Comparison of ENCODE assay signal across 10 mouse cellular contexts in genomic region chr2:92330840-92331239, GRCm38 (mm10). TPM values are rescaled to one million over a fixed set of nuclear protein-coding genes. Genes with fewer than 3 reads are reported as not detected.
DNase-seq lines count a peak whose midpoint lies in the region; ATAC-seq and TF ChIP-seq lines count a peak whose summit lies in the region.
"Had no signal": no experiment of that assay in that cellular context is flagged by ENCODE, and none has a peak within 500 bp of the region (broad histone marks: within the 10 kb centered on the region; RNA-seq: fewer than 3 reads in every experiment).

No protein-coding gene starts in this region.

- ATAC-seq in kidney, embryonic 15.5 days (replicated peaks; ENCODE audit: low FRiP score), result no peak

- no peak overlapping the region for H3K4me3 ChIP-seq in kidney, adult 2 months (ENCODE audit: insufficient read depth, low read depth, low read length)
- H3K4me3 ChIP-seq in kidney, embryonic 15.5 days (replicated peaks), result no peak overlapping the region
- H3K4me3 ChIP-seq in cerebellum, adult 2 months (replicated peaks; ENCODE audit: insufficient read depth, low read depth, low read length), result no peak overlapping the region
- H3K4me3 ChIP-seq: myocyte had no signal

- H3K27me3 ChIP-seq in kidney, adult 2 months (replicated peaks; ENCODE audit: control insufficient read depth, insufficient read depth, low read length), result no peaks in the 10 kb centered on the region
- H3K27me3 ChIP-seq in kidney, embryonic 15.5 days, result no peaks in the 10 kb centered on the region
- H3K27me3 ChIP-seq in cerebellum, adult 2 months (ENCODE audit: control insufficient read depth, insufficient read depth, low read length), result no peaks in the 10 kb centered on the region

- peak; percentile 53 for TF ChIP-seq CTCF in kidney, adult 2 months (conservative IDR thresholded peaks at IDR 0.05; ENCODE audit: insufficient read depth, insufficient read length, low read depth, low read length)
- peak; percentile 58 for TF ChIP-seq CTCF in cerebellum, adult 2 months (IDR thresholded peaks at IDR 0.05; ENCODE audit: borderline replicate concordance, insufficient read depth, low read depth, low read length)

- no peak overlapping the region for H3K9ac ChIP-seq in kidney, embryonic 15.5 days

- DNase-seq in kidney, adult 2 months, result peak; percentile 42
- peak; percentile 74 for DNase-seq in 416B (ENCODE audit: low read depth)
- peak; percentile 4 to 13 for DNase-seq in CD8-positive naive resting alpha-beta T cell, adult 2 months (ENCODE audit: low read depth in 2 of 2, low spot score in 2 of 2)
- DNase-seq in cerebellum, adult 2 months, result peak in 1 of 2 experiments; percentile 49
- DNase-seq in left cerebral cortex, postnatal 25 days (ENCODE audit: low spot score in 2 of 2), result peak; percentile 42 to 63
- peak; percentile 37 for DNase-seq in right cerebral cortex, postnatal 25 days
- no peak for DNase-seq in urinary bladder, postnatal 10 days (ENCODE audit: low spot score)

- H3K4me2 ChIP-seq in kidney, embryonic 15.5 days, result no peak overlapping the region

- no peaks in the 10 kb centered on the region; the same call in 1 of the 2 replicates for H3K36me3 ChIP-seq in kidney, adult 2 months (ENCODE audit: control insufficient read depth, insufficient read depth, low read length)
- peaks cover 91% of the 10 kb centered on the region for H3K36me3 ChIP-seq in kidney, embryonic 15.5 days

- no peak overlapping the region for H3K27ac ChIP-seq in kidney, adult 2 months (ENCODE audit: insufficient read depth, low read depth, low read length)
- no peak overlapping the region for H3K27ac ChIP-seq in kidney, embryonic 15.5 days
- peak overlapping the region; percentile 56; the same call in 1 of the 2 replicates for H3K27ac ChIP-seq in cerebellum, adult 2 months (ENCODE audit: insufficient read depth, low read length)

- 53% methylated on average over 2 of the region's 2 CpGs for WGBS in kidney, adult 2 months
- 63% methylated on average over 2 of the region's 2 CpGs for WGBS in kidney, embryonic 15.5 days
- 51% methylated on average over 2 of the region's 2 CpGs for WGBS in cerebellum, adult 2 months

- no peak for TF ChIP-seq POLR2A in kidney, adult 2 months (IDR thresholded peaks at IDR 0.05; ENCODE audit: low read depth, low read length)
- no peak for TF ChIP-seq POLR2A in cerebellum, adult 2 months (IDR thresholded peaks at IDR 0.05; ENCODE audit: borderline replicate concordance, insufficient read depth, low read length)

- intact Hi-C loops in left cerebral cortex, postnatal 25 days (cut with DNase I), result loop anchor here (2.0 to 10.0 kb wide), 2 partner anchors 34 to 336 kb away; no protein-coding TSS in a partner anchor

- H3K4me1 ChIP-seq in kidney, adult 2 months (ENCODE audit: control insufficient read depth, insufficient read depth, low read length), result no peaks in the 10 kb centered on the region
- no peaks in the 10 kb centered on the region for H3K4me1 ChIP-seq in kidney, embryonic 15.5 days
- H3K4me1 ChIP-seq in cerebellum, adult 2 months (ENCODE audit: control insufficient read depth, insufficient read depth, low read length), result no peaks in the 10 kb centered on the region

- no peaks in the 10 kb centered on the region for H3K9me3 ChIP-seq in kidney, embryonic 15.5 days (replicated peaks)

RNA-seq across cellular contexts. Expression of gene Pex16, which starts 43.6 kb away (rescaled TPM):
- polyA plus RNA-seq in kidney, adult 2 months (2012; rRNA removed), result 81.9 and 92.5 TPM in 2 replicates
- 24.7 and 29.5 TPM in 2 replicates for polyA plus RNA-seq in kidney, embryonic 15.5 days (2015; fragmentation: Nextera tagmentation; extraction: Ambion mirVana)
- polyA plus RNA-seq in cerebellum, adult 2 months (2012; rRNA removed), result 60.7 and 63.5 TPM in 2 replicates
- 10 to 100 TPM; 31.1 to 35.5 TPM for total RNA-seq in left cerebral cortex, postnatal 25 days (2021)

RNA-seq across cellular contexts. Expression of gene Large2, which starts 43.8 kb away (rescaled TPM):
- polyA plus RNA-seq in kidney, adult 2 months (2012; rRNA removed), result 54.1 and 70.7 TPM in 2 replicates
- polyA plus RNA-seq in kidney, embryonic 15.5 days (2015; fragmentation: Nextera tagmentation; extraction: Ambion mirVana), result 26.0 and 29.5 TPM in 2 replicates
- polyA plus RNA-seq in cerebellum, adult 2 months (2012; rRNA removed), result 0.62 and 1.4 TPM in 2 replicates
- under 1 TPM; 0.62 to 0.80 TPM for total RNA-seq in left cerebral cortex, postnatal 25 days (2021)
- total RNA-seq: heart, postnatal 36 days had no signal

RNA-seq across cellular contexts. Expression of gene 1700029I15Rik, which starts 51.5 kb away (rescaled TPM):
- polyA plus RNA-seq in kidney, adult 2 months (2012; rRNA removed), result 4.3 and 5.3 TPM in 2 replicates
- polyA plus RNA-seq in kidney, embryonic 15.5 days (2015; fragmentation: Nextera tagmentation; extraction: Ambion mirVana), result 3.2 and 3.4 TPM in 2 replicates
- polyA plus RNA-seq in cerebellum, adult 2 months (2012; rRNA removed), result 6.4 and 6.9 TPM in 2 replicates
- total RNA-seq in left cerebral cortex, postnatal 25 days (2021), result 1 to 10 TPM; 3.4 to 4.4 TPM

Comparison
In these comparisons a context has a peak if more than half of its experiments do, and no peak if none do; other contexts are left out.
1. RNA of gene Large2, which starts 43.8 kb away (polyA plus RNA-seq): 54.1 to 70.7 TPM in kidney, adult 2 months and 26.0 to 29.5 TPM in kidney, embryonic 15.5 days; 0.62 to 1.4 TPM in cerebellum, adult 2 months; every median in the first group is over 10 times any median in the second.